Mouse (Mus musculus) cerebellum, adult 2 months (tissue): ENCODE measurements at regions not wholly inside any gene's neighbourhood (a gene's known extent, or its start where the extent isn't known, plus 50 kb on each side); places are given as distances from the start of the nearest gene placed in this dataset.
A peak's percentile ranks its signal among the peaks of the same experiment; 100 is the strongest.

Source experiments
- DNase-seq, 2 experiments: peaks; one replicate each; pipeline ENCODE4 v3.0.0; 2021
- H3K27ac ChIP-seq: fragments of 200-500 bp; 2 replicates; pipeline ENCODE4 v1.5.1; 2012; ENCODE audit warnings: low read length, control low read depth, inconsistent platforms; ENCODE audit not compliant: insufficient read depth
- H3K27me3 ChIP-seq: fragments of 200-500 bp; 2 replicates; pipeline ENCODE4 v1.6.1; 2012; ENCODE audit warnings: inconsistent platforms, mild to moderate bottlenecking, low read length, moderate library complexity; ENCODE audit not compliant: control insufficient read depth, insufficient read depth
- H3K4me1 ChIP-seq: fragments of 200-500 bp; 2 replicates; pipeline ENCODE4 v1.6.1; 2011; ENCODE audit warnings: low read length; ENCODE audit not compliant: control insufficient read depth, insufficient read depth
- H3K4me3 ChIP-seq: fragments of 200-500 bp; replicated peaks from 2 replicates; pipeline ENCODE3; 2011; ENCODE audit warnings: mild to moderate bottlenecking, low read depth, low read length, control low read depth; ENCODE audit not compliant: insufficient read depth
- CTCF ChIP-seq: fragments of 200-500 bp; IDR thresholded peaks from 2 replicates; pipeline ENCODE4 v1.5.1; 2011; ENCODE audit warnings: low read depth, mild to moderate bottlenecking, control low read depth, low read length, moderate library complexity, borderline replicate concordance; ENCODE audit not compliant: insufficient read depth
- POLR2A ChIP-seq: fragments of 200-500 bp; IDR thresholded peaks from 2 replicates; pipeline ENCODE4 v1.6.1; 2011; ENCODE audit warnings: low read length, control low read depth, borderline replicate concordance; ENCODE audit not compliant: insufficient read depth
- WGBS: fragments of 180-500 bp; shearing (Covaris S2); methylation state at CpG from one replicate; pipeline ENCODE4 v1.1.7; 2018; 5-methylcytosine and 5-hydroxymethylcytosine counted together

DNA sequence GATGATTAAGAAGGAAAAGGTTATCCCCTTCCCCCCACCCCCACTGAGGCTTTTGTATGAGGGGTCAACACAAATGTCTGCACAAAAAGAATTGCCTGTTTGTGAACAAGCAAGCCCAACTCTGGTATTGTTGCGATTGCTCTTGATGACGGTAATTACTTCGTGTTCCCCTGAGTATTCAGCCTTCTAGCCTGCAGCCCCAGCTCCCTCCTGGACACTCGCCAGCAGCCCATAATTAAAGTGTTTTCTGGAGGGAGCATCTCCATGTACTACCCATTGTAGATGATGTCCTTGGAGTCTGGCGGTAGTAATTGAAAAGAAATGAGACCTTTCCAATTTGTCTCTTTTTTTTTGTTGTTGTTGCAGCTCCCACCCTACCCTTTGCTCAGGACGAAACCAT, 293.4 kb upstream of the Lcorl start:
- 13% methylated on average over 6 of the region's 6 CpGs for WGBS

DNA sequence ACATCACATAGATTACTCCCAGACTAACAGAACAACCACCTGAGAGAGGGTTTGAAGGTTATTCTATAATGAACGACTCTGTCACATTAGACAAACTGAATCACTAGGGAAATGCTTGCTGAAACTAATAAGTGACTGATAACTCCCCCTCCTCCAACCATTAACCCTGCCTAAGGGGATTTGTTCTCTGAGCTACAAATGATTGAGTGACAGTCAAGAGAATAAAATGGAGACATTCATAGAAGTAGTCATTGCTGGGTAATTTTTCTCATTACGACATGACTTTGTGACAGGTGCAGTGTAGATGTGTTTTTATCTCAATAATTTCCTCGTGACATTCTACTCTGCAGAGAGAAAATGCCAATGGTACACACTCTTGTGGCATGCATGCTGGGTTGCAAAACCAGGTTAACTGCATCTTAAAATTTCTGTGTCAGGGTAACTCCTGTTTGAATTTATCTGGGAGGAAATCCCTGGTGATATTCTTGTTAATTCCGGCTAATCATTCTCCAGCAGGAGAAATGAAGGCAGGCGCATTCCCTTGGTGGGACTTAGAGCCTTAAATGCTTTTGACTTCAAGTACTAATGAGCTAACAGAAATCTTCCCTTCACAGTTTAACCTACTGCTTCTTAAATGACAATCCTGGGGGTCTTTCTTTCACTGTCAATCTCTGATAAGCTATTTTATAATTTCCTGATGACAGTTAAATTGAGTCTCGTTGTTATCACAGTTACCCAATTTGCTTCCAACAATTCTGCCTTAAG, 292.6 kb upstream of the Lcorl start:
- 84% methylated on average over 6 of the region's 6 CpGs for WGBS
- DNase-seq = no peak
- TF ChIP-seq CTCF (no peak), POLR2A (no peak)

More for the DNA sequence above, 293.4 kb upstream of the Lcorl start:
- Histone ChIP-seq H3K27me3 (no peaks in the 10 kb centered on the region), H3K27ac (no peak overlapping the region), H3K4me3 (no peak overlapping the region), H3K4me1 (no peaks in the 10 kb centered on the region)
- no peak for TF ChIP-seq POLR2A
- no peak for TF ChIP-seq CTCF
- peak in 1 of 2 experiments; percentile 1 for DNase-seq

DNA sequence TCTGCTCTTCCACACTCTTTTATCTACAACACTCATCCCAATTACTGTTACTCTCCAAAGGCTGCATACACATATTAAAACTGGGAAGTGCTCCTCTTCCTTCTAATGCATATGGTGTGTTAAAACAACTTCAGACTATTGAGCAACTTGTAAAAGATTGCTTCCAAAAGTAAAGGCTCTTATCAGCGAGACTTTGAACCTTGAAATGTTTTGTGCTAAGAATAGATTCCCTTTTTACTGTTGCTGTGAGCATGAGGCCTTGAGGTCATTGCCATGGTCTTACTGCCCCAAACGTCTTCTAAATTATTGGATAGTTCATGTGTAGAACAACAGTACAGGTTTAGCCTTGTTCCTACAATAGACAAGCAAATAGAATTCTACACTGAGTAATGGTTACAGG, 281.6 kb upstream of the Lcorl start:
- no peak for DNase-seq
- H3K27me3 ChIP-seq = no peaks in the 10 kb centered on the region
- 72% methylated on average over 2 of the region's 2 CpGs for WGBS
- H3K4me3 ChIP-seq = no peak overlapping the region
- no peak overlapping the region for H3K27ac ChIP-seq
- no peaks in the 10 kb centered on the region for H3K4me1 ChIP-seq
- TF ChIP-seq CTCF (no peak), POLR2A (no peak)

More for the DNA sequence above, 292.6 kb upstream of the Lcorl start:
- H3K27me3 ChIP-seq = no peaks in the 10 kb centered on the region
- H3K4me3 ChIP-seq = no peak overlapping the region
- H3K27ac ChIP-seq = no peak overlapping the region
- no peaks in the 10 kb centered on the region for H3K4me1 ChIP-seq

DNA sequence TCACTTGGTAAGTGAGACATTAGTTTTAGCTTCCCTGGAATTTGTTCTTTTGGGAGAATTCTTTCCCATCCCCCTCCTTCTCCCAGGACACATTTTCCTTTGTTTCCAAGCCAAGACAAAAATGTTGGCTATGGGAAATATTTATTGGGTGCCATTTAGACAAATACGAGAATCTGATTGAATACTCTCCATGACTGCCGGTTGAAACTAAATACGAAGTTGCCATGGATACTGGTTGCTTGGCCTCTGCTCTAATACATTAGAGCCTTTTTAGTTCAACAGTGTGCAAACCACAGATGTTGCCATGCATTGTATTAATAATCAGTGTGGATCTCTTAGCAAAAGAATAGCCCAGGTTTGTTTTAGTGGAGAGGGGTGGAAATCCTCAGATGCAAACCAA, 280.3 kb upstream of the Lcorl start:
- no peak overlapping the region for H3K27ac ChIP-seq
- H3K4me1 ChIP-seq = no peaks in the 10 kb centered on the region
- 12% methylated on average over 3 of the region's 3 CpGs for WGBS
- H3K27me3 ChIP-seq = no peaks in the 10 kb centered on the region
- no peak overlapping the region for H3K4me3 ChIP-seq
- TF ChIP-seq CTCF (no peak), POLR2A (no peak)
- no peak for DNase-seq

DNA sequence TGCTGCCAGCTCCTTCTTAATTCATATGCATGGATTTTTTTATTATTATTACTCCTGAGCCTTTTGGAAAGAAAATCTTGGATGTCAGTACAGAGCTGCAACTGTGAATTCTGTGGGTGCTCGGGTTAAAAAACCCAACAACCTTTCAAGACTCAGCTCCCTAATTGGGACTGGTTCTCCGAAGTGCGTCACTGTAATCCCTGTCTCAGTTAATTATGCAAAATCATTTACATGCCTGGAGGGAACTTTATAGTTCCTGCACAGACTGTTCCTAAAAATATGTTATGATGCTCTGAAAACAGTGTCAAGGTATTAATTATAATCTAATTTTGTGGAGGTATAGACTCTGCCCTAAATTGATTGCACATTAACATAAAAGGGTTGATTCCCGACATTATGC, 250.6 kb upstream of the Lcorl start:
- Histone ChIP-seq H3K27me3 (no peaks in the 10 kb centered on the region), H3K27ac (no peak overlapping the region), H3K4me1 (no peaks in the 10 kb centered on the region), H3K4me3 (no peak overlapping the region)
- TF ChIP-seq POLR2A (no peak), CTCF (no peak)
- 79% methylated on average over 4 of the region's 4 CpGs for WGBS
- no peak for DNase-seq

DNA sequence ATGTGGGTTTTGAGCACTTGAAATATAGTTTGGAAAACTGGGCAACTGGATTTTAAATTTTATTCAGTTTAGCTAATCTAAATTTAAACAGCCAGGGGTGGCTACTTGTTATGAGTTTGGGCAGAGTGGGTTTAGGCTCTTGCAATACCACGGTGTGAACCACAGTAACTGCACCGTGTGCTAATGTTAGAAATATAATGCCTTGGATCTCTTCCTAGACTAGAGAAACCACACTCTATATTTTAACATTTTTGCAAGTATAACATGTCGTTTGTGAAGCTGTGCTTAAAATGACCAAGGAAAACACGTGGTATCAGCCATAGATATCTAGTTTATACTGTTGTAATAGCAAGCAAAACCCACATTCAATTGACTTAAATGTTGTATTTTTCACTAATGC, 245.9 kb upstream of the Lcorl start:
- Histone ChIP-seq H3K4me1 (no peaks in the 10 kb centered on the region), H3K27ac (no peak overlapping the region), H3K4me3 (no peak overlapping the region), H3K27me3 (no peaks in the 10 kb centered on the region)
- DNase-seq = no peak
- TF ChIP-seq POLR2A = no peak
- TF ChIP-seq CTCF = no peak
- WGBS = 79% methylated on average over 4 of the region's 4 CpGs

DNA sequence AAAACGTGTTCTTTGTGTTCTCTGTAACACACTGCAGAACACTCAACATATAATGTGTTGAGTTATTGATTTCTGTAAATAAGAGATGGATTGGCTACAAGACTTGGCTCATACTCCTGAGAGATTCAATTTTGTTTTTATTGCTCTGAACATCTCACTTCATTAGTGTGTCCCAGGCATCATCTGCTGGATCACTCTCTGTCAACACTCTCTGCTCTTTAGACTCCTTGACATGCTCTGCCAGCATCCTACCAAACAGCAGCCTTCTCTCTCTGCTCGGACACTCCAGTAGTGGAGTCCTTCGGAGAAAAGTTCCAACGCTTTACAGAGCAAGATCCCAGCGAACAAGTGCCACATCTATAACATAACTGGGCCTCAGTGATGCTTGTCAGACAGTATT, 235.1 kb upstream of the Lcorl start:
- DNase-seq = no peak
- no peak overlapping the region for H3K4me3 ChIP-seq
- H3K27ac ChIP-seq = no peak overlapping the region
- WGBS = 85% methylated on average over 5 of the region's 5 CpGs
- H3K4me1 ChIP-seq = no peaks in the 10 kb centered on the region
- H3K27me3 ChIP-seq = no peaks in the 10 kb centered on the region
- no peak for TF ChIP-seq POLR2A
- TF ChIP-seq CTCF = no peak

DNA sequence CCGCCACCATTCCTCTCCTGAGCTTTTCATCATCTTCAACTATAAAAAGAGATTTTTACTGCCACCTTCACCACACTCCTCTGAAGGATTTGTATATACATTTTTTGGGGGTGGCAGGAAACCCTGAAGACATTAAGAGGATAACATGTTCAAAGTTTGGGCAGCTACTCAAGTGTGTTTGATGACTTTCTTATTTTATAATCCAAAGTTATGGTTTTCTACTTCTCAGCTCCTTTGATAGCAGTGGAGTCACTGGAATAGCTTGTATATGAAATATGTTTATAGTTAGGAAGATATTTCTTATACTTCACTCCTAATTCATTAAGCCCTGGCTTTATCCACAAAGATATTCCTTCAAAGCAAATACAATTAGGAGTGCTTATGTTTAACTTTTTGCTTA, 229.5 kb upstream of the Lcorl start:
- 91% methylated on average over 1 of the region's 1 CpGs for WGBS
- Histone ChIP-seq H3K4me3 (no peak overlapping the region), H3K4me1 (no peaks in the 10 kb centered on the region), H3K27me3 (no peaks in the 10 kb centered on the region), H3K27ac (no peak overlapping the region)
- no peak for DNase-seq
- TF ChIP-seq POLR2A (no peak), CTCF (no peak)
